Mouse (Mus musculus) myocyte (in vitro differentiated cells): ENCODE measurements around the gene Evi2.

ENCODE experiments used
- E2F4 ChIP-seq: IDR thresholded peaks from one replicate; pipeline ENCODE4 v1.6.1; 2011; ENCODE audit warnings: mild to moderate bottlenecking, control low read depth, moderate library complexity; ENCODE audit not compliant: insufficient read depth
- MAX ChIP-seq: IDR thresholded peaks from one replicate; pipeline ENCODE4 v1.6.1; 2011; ENCODE audit warnings: low read depth, mild to moderate bottlenecking, control low read depth
- MYOD1 ChIP-seq, 3 experiments: IDR thresholded peaks; one replicate each; pipeline ENCODE4 v1.6.1; 2011; ENCODE audit warnings: control low read depth in 2 of 3, low read depth in 2 of 3, mild to moderate bottlenecking in 2 of 3, moderate library complexity in 1 of 3; ENCODE audit not compliant: insufficient read length in 2 of 3, control insufficient read depth in 1 of 3
- MYOG ChIP-seq, 3 experiments: IDR thresholded peaks; one replicate each; pipeline ENCODE4 v1.6.1; 2011; ENCODE audit warnings: control low read depth in 2 of 3, low read depth in 2 of 3, mild to moderate bottlenecking in 2 of 3; ENCODE audit not compliant: insufficient read length in 2 of 3, control insufficient read depth in 1 of 3, insufficient read depth in 1 of 3
- POLR2A ChIP-seq: IDR thresholded peaks from one replicate; pipeline ENCODE4 v1.6.1; 2011; ENCODE audit warnings: low read depth, mild to moderate bottlenecking, control low read depth, moderate library complexity; ENCODE audit not compliant: insufficient read length
- POLR2AphosphoS2 ChIP-seq: IDR thresholded peaks from one replicate; pipeline ENCODE4 v1.6.1; 2011; ENCODE audit warnings: low read depth, control low read depth; ENCODE audit not compliant: insufficient read length
- REST ChIP-seq: IDR thresholded peaks from one replicate; pipeline ENCODE4 v1.6.1; 2011; ENCODE audit warnings: mild to moderate bottlenecking, control low read depth, moderate library complexity; ENCODE audit not compliant: insufficient read depth, insufficient read length
- SRF ChIP-seq: IDR thresholded peaks from one replicate; pipeline ENCODE4 v1.6.1; 2011; ENCODE audit warnings: low read depth; ENCODE audit not compliant: control insufficient read depth, insufficient read length
- TCF12 ChIP-seq: IDR thresholded peaks from one replicate; pipeline ENCODE4 v1.6.1; 2011; ENCODE audit warnings: mild to moderate bottlenecking, control low read depth; ENCODE audit not compliant: poor library complexity, insufficient read depth, severe bottlenecking
- USF1 ChIP-seq: IDR thresholded peaks from one replicate; pipeline ENCODE4 v1.6.1; 2011; ENCODE audit warnings: low read depth, mild to moderate bottlenecking, control low read depth, moderate library complexity

GRCm38 (mm10) chr11:79515798-79516197, 14.6 kb downstream of the Evi2 start:
- TF ChIP-seq TCF12 (no peak), POLR2A (no peak), MAX (no peak), E2F4 (no peak), MYOD1 (IDR thresholded peaks at IDR 0.05; ENCODE audit: control insufficient read depth in 1 of 3, insufficient read length in 2 of 3, low read depth in 2 of 3) (no peak), MYOG (IDR thresholded peaks at IDR 0.05; ENCODE audit: control insufficient read depth in 1 of 3, insufficient read depth in 1 of 3, insufficient read length in 2 of 3, low read depth in 2 of 3) (no peak), USF1 (no peak), POLR2AphosphoS2 (no peak), SRF (no peak), REST (no peak)
